Mouse (Mus musculus): ENCODE measurements at regions not wholly inside any gene's neighbourhood (a gene's known extent, or its start where the extent isn't known, plus 50 kb on each side); places are given as distances from the start of the nearest gene placed in this dataset.

DNA sequence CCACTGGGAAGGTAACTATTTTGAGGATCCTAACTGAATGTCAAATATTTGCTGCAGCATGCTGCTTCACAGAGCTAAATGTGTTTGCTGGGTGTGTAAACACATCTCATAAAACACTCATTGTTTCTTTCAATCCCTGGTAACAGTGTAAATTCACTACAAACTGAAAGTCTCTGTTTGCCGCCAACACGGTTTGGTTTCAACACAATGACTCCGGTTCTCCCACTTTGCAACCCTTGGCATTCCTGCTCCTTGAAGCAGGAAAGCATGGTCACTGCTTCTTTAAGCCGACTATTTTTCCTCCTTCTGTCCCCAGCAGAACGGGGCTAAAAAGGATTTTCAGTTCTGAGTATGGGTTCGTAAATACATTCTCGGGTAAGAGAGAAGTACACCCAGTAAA, 328.3 kb downstream of the Klf6 start:
- Histone ChIP-seq H3K4me1 (ENCODE audit: control insufficient read depth, insufficient read depth, low read length) (peaks cover 9% of the 10 kb centered on the region), H3K36me3 (ENCODE audit: control insufficient read depth, insufficient read depth, low read length) (peaks cover 8% of the 10 kb centered on the region), H3K27me3 (ENCODE audit: control insufficient read depth, insufficient read depth, low read length) (no peaks in the 10 kb centered on the region), H3K27ac (no peak overlapping the region), H3K9ac (ENCODE audit: low read depth, low read length) (no peak overlapping the region), H3K4me3 (no peak overlapping the region), H3K79me2 (replicated peaks; ENCODE audit: control insufficient read depth, insufficient read depth, low read length) (no peaks in the 10 kb centered on the region)
- intact Hi-C loops (cut with DNase I): no loop called here
- TF ChIP-seq POLR2A (IDR thresholded peaks at IDR 0.05; ENCODE audit: insufficient read depth, low read depth, low read length) (no peak), EP300 (IDR thresholded peaks at IDR 0.05; ENCODE audit: insufficient read depth, low read depth, low read length) (no peak), CTCF (IDR thresholded peaks at IDR 0.05) (no peak)
- 55% methylated on average over 7 of the region's 7 CpGs for WGBS
- no peak for DNase-seq

DNA sequence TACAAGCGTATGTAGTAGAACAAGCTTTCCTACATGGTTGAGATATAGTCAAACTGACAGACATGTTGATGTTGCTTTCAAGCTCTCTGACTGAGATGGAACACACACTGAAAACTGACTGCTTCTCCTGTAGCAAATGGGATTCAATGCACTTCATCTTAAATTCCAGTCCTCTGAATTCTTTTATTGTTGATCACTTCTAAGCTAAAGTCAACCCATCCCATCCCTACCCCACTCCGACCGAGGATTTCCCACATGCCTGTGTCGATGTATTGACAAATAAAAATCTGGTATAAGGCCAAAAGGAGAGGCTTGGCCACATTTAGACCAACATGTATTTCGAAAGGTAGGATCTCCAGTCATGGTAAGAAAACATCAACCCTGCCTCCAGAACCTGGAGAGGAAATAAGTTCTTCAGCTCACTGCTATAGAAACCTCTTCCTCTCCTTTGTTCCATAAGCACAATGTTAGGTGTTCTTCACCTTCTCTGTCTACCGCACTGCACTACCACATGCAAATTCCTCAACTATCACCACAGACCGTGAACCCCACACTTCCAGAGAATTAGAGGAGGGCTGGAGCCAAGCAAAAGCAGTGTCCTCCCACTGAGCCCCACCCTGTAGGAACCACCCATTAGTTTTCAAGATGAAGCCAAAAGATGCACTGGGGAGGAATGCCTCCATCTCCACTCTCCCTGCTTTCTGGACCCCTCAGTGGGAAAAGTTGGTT, 330.1 kb downstream of the Klf6 start:
- DNase-seq: no peak
- 86% methylated on average over 7 of the region's 7 CpGs for WGBS
- Histone ChIP-seq H3K79me2 (replicated peaks; ENCODE audit: control insufficient read depth, insufficient read depth, low read length) (no peaks in the 10 kb centered on the region), H3K9ac (ENCODE audit: low read depth, low read length) (no peak overlapping the region), H3K27ac (no peak overlapping the region; the same call in 1 of the 2 replicates), H3K4me3 (no peak overlapping the region), H3K36me3 (ENCODE audit: control insufficient read depth, insufficient read depth, low read length) (peaks cover 8% of the 10 kb centered on the region), H3K4me1 (ENCODE audit: control insufficient read depth, insufficient read depth, low read length) (peaks cover 9% of the 10 kb centered on the region), H3K27me3 (ENCODE audit: control insufficient read depth, insufficient read depth, low read length) (no peaks in the 10 kb centered on the region)
- TF ChIP-seq POLR2A (IDR thresholded peaks at IDR 0.05; ENCODE audit: insufficient read depth, low read depth, low read length): no peak
- TF ChIP-seq CTCF (IDR thresholded peaks at IDR 0.05): no peak
- no peak for TF ChIP-seq EP300 (IDR thresholded peaks at IDR 0.05; ENCODE audit: insufficient read depth, low read depth, low read length)
- intact Hi-C loops (cut with DNase I): loop anchor here (5.0 to 10.0 kb wide), 3 partner anchors 61 to 1417 kb away; partner anchors contain the start of gene Klf6

DNA sequence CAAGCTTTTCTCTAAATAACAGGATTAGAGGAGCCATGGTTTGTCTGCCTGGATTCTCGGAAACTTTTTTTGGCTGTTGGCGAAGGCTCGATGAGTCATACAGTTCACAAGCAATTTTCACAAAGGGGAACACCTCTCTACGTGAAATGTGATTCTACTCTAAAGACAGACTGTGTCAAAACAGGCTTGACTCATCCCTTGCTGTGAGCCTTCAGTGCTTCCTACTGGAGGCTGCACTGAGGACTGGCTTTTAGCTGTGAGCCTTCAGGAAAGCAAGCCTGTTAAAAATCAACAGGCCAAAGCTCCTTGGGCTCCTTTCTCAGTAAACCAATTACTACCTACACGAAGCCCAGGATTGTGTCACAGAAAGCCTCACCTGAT, 330.6 kb downstream of the Klf6 start:
- no peak for TF ChIP-seq POLR2A (IDR thresholded peaks at IDR 0.05; ENCODE audit: insufficient read depth, low read depth, low read length)
- no peak for TF ChIP-seq CTCF (IDR thresholded peaks at IDR 0.05)
- TF ChIP-seq EP300 (IDR thresholded peaks at IDR 0.05; ENCODE audit: insufficient read depth, low read depth, low read length): no peak
- intact Hi-C loops (cut with DNase I): loop anchor here (5.0 to 10.0 kb wide), 3 partner anchors 60 to 1417 kb away; partner anchors contain the start of gene Klf6
- H3K4me1 ChIP-seq (ENCODE audit: control insufficient read depth, insufficient read depth, low read length): peaks cover 9% of the 10 kb centered on the region
- 38% methylated on average over 5 of the region's 5 CpGs for WGBS
- peak in 1 of 2 experiments; percentile 15 for DNase-seq
- no peak overlapping the region for H3K9ac ChIP-seq (ENCODE audit: low read depth, low read length)
- H3K79me2 ChIP-seq (replicated peaks; ENCODE audit: control insufficient read depth, insufficient read depth, low read length): no peaks in the 10 kb centered on the region
- H3K4me3 ChIP-seq: no peak overlapping the region
- no peak overlapping the region; the same call in 1 of the 2 replicates for H3K27ac ChIP-seq
- no peaks in the 10 kb centered on the region for H3K27me3 ChIP-seq (ENCODE audit: control insufficient read depth, insufficient read depth, low read length)
- H3K36me3 ChIP-seq (ENCODE audit: control insufficient read depth, insufficient read depth, low read length): peaks cover 8% of the 10 kb centered on the region

DNA sequence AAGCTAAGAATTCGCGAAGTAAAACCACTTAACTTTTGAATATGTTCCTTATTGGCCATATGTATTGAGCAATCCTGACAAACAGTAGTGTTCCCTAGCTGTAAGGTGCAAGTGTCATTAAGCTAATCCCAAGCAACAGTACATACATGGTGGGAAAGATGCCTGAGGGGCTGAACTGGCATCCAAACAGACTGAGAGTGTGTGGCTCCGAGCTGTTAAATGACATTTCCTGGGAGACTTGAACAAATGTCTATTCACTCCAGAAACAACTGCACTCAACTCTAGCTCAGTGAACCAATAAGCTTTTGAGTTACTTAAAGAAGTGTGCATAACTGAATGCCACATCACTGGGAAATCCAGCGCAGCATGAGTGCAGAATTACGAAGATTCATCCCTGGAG, 335.4 kb downstream of the Klf6 start:
- Histone ChIP-seq H3K36me3 (ENCODE audit: control insufficient read depth, insufficient read depth, low read length) (peaks cover 8% of the 10 kb centered on the region), H3K4me3 (no peak overlapping the region), H3K27me3 (ENCODE audit: control insufficient read depth, insufficient read depth, low read length) (no peaks in the 10 kb centered on the region), H3K4me1 (ENCODE audit: control insufficient read depth, insufficient read depth, low read length) (peaks cover 8% of the 10 kb centered on the region), H3K27ac (no peak overlapping the region), H3K9ac (ENCODE audit: low read depth, low read length) (no peak overlapping the region), H3K79me2 (replicated peaks; ENCODE audit: control insufficient read depth, insufficient read depth, low read length) (no peaks in the 10 kb centered on the region)
- 93% methylated on average over 5 of the region's 5 CpGs for WGBS
- intact Hi-C loops (cut with DNase I): loop anchor here (10.0 kb wide), 1 partner anchor 1422 kb away; no protein-coding TSS in a partner anchor
- DNase-seq: no peak
- TF ChIP-seq EP300 (IDR thresholded peaks at IDR 0.05; ENCODE audit: insufficient read depth, low read depth, low read length): no peak
- no peak for TF ChIP-seq POLR2A (IDR thresholded peaks at IDR 0.05; ENCODE audit: insufficient read depth, low read depth, low read length)
- TF ChIP-seq CTCF (IDR thresholded peaks at IDR 0.05): no peak

DNA sequence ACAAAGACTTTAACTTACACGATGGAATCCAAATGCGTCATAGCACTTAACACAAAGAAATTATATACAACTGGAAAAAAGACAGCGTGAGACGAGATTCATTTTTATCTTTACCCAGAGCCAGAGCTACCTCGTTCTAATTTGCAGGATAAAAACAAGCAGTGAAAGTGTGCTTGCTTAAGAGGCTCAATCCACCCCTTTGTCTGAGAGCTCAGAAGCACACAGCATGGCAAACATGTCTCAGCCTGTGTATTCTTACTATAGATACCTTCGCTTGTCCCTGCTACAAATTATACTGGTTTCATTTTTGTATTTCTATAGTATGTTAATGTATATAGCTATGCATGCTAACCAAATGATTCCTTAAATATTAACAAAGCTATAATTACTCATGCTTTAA, 337.8 kb downstream of the Klf6 start:
- Histone ChIP-seq H3K9ac (ENCODE audit: low read depth, low read length) (no peak overlapping the region), H3K4me3 (no peak overlapping the region), H3K79me2 (replicated peaks; ENCODE audit: control insufficient read depth, insufficient read depth, low read length) (no peaks in the 10 kb centered on the region), H3K27ac (no peak overlapping the region), H3K27me3 (ENCODE audit: control insufficient read depth, insufficient read depth, low read length) (no peaks in the 10 kb centered on the region), H3K36me3 (ENCODE audit: control insufficient read depth, insufficient read depth, low read length) (no peaks in the 10 kb centered on the region), H3K4me1 (ENCODE audit: control insufficient read depth, insufficient read depth, low read length) (peaks cover 4% of the 10 kb centered on the region)
- TF ChIP-seq POLR2A (IDR thresholded peaks at IDR 0.05; ENCODE audit: insufficient read depth, low read depth, low read length) (no peak), CTCF (IDR thresholded peaks at IDR 0.05) (no peak), EP300 (IDR thresholded peaks at IDR 0.05; ENCODE audit: insufficient read depth, low read depth, low read length) (no peak)
- intact Hi-C loops (cut with DNase I): loop anchor here (10.0 kb wide), 1 partner anchor 1424 kb away; no protein-coding TSS in a partner anchor
- WGBS: 85% methylated on average over 6 of the region's 6 CpGs
- DNase-seq: no peak

DNA sequence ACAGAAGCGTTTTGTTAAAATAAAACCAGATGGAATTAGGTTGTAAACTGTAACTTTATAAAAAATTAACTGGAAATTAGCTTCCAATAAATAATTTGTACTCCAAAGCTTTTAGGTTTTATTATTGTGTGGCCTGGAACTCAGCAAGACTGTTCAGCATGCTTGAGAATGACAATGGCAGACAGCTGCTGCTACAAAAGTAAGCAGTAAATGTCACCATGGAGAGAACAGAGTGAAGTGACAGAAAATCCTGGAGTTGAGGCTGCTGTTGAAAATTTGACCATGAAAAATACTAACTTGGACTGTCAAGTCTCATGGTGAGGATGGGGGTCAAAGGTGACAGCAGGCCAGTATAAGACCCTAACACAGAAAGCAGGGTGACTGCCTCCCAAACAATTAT, 340.2 kb downstream of the Klf6 start:
- intact Hi-C loops (cut with DNase I): no loop called here
- Histone ChIP-seq H3K9ac (ENCODE audit: low read depth, low read length) (no peak overlapping the region), H3K36me3 (ENCODE audit: control insufficient read depth, insufficient read depth, low read length) (no peaks in the 10 kb centered on the region), H3K4me3 (no peak overlapping the region), H3K79me2 (replicated peaks; ENCODE audit: control insufficient read depth, insufficient read depth, low read length) (no peaks in the 10 kb centered on the region), H3K27me3 (ENCODE audit: control insufficient read depth, insufficient read depth, low read length) (no peaks in the 10 kb centered on the region), H3K27ac (no peak overlapping the region), H3K4me1 (ENCODE audit: control insufficient read depth, insufficient read depth, low read length) (no peaks in the 10 kb centered on the region)
- WGBS: 90% methylated on average over 1 of the region's 1 CpGs
- TF ChIP-seq EP300 (IDR thresholded peaks at IDR 0.05; ENCODE audit: insufficient read depth, low read depth, low read length) (no peak), CTCF (IDR thresholded peaks at IDR 0.05) (no peak)
- DNase-seq: no peak

Data from heart, adult 2 months (tissue).